Mouse (Mus musculus) embryonic fibroblast, embryonic 13.5 days (primary cell): ENCODE data around the gene Actg1.

Experiments used
- CTCF ChIP-seq: IDR thresholded peaks from 2 replicates; pipeline ENCODE4 v1.5.1; 2011; ENCODE audit warnings: mild to moderate bottlenecking, control low read depth, low read length, moderate library complexity, borderline replicate concordance; ENCODE audit not compliant: insufficient read depth
- POLR2A ChIP-seq: IDR thresholded peaks from 2 replicates; pipeline ENCODE4 v1.6.1; 2011; ENCODE audit warnings: low read depth, mild to moderate bottlenecking, control low read depth, low read length, moderate library complexity

GRCm38 (mm10) chr11:120378031-120378610 lies 29.8 kb upstream of the Actg1 start:
- no peak for TF ChIP-seq POLR2A
- TF ChIP-seq CTCF = no peak
